Mouse (Mus musculus) urinary bladder, adult 2 months (tissue): ENCODE data around the gene Cxcl1. TPM values are rescaled to one million over a fixed set of nuclear protein-coding genes. Genes with fewer than 3 reads are reported as not detected.

Experiments used
- DNase-seq: peaks from one replicate; pipeline ENCODE4 v3.0.0; 2022; ENCODE audit warnings: low spot score
- polyA plus RNA-seq: library from polyadenylated mRNA; depleted of rRNA; stranded (reverse); fragments of >200 nt; gene quantifications from 2 replicates; pipeline ENCODE4 v1.2.3, GENCODE M21; 2012

The Cxcl1 gene
- polyA plus RNA-seq, 1 experiment, result 1.4 TPM

- no peak for DNase-seq
Observed at GRCm38 (mm10) chr5:90884628-90885242, 6.3 kb upstream of the Cxcl1 start.

GRCm38 (mm10) chr5:90888661-90889060 is 2.4 kb upstream of the Cxcl1 start:
- DNase-seq, result no peak

GRCm38 (mm10) chr5:90891464-90891813 is 398 bp downstream of the Cxcl1 start:
- DNase-seq, result no peak

- DNase-seq, result no peak
Observed at GRCm38 (mm10) chr5:90894231-90894630, 3.2 kb downstream of the Cxcl1 start.

- no peak for DNase-seq
Observed at GRCm38 (mm10) chr5:90897429-90897828, 6.4 kb downstream of the Cxcl1 start.

GRCm38 (mm10) chr5:90899308-90899707 is 8.3 kb downstream of the Cxcl1 start:
- DNase-seq, result no peak

- no peak for DNase-seq
Observed at GRCm38 (mm10) chr5:90900147-90900546, 9.1 kb downstream of the Cxcl1 start.

- no peak for DNase-seq
Observed at GRCm38 (mm10) chr5:90900688-90901087, 9.6 kb downstream of the Cxcl1 start.

- no peak for DNase-seq
Observed at GRCm38 (mm10) chr5:90902380-90903260, 11.6 kb downstream of the Cxcl1 start.

- DNase-seq, result no peak
Observed at GRCm38 (mm10) chr5:90903339-90904020, 12.4 kb downstream of the Cxcl1 start, which contains the start of gene Cxcl2. Gene Cxcl2, plus strand, starts transcription at chr5:90903871.

- DNase-seq, result peak; percentile 32
Observed at GRCm38 (mm10) chr5:90908983-90909382, 17.9 kb downstream of the Cxcl1 start.

GRCm38 (mm10) chr5:90919495-90919894 is 28.5 kb downstream of the Cxcl1 start:
- DNase-seq, result no peak

GRCm38 (mm10) chr5:90922958-90923357 is 31.9 kb downstream of the Cxcl1 start:
- no peak for DNase-seq

- no peak for DNase-seq
Observed at GRCm38 (mm10) chr5:90930546-90930945, 39.5 kb downstream of the Cxcl1 start.

- DNase-seq, result peak; percentile 90
Observed at GRCm38 (mm10) chr5:90930971-90931851, 40.2 kb downstream of the Cxcl1 start, which contains the start of gene Mthfd2l. Gene Mthfd2l, plus strand, starts transcription at chr5:90931117.

GRCm38 (mm10) chr5:90931911-90932310 is 40.9 kb downstream of the Cxcl1 start:
- DNase-seq, result no peak

- no peak for DNase-seq
Observed at GRCm38 (mm10) chr5:90936706-90937105, 45.7 kb downstream of the Cxcl1 start.
